Mouse (Mus musculus) ES-Bruce4 (cell line): Measurements from ENCODE around the gene Qrsl1. TPM values are rescaled to one million over a fixed set of nuclear protein-coding genes. Genes with fewer than 3 reads are reported as not detected.
"Not testable (repeated sequence)": the region's sequence is repeated elsewhere in the genome, so short reads cannot be mapped to it uniquely, and the experiment has no call there.

ENCODE experiments used
- H3K27ac ChIP-seq: 2 replicates; pipeline ENCODE4 v1.5.1; 2012; ENCODE audit warnings: low read length, inconsistent platforms; ENCODE audit not compliant: insufficient read depth
- H3K27me3 ChIP-seq: 2 replicates; pipeline ENCODE4 v1.6.1; 2012; ENCODE audit warnings: mild to moderate bottlenecking, low read length, inconsistent platforms; ENCODE audit not compliant: control insufficient read depth, poor library complexity, insufficient read depth, severe bottlenecking
- H3K36me3 ChIP-seq: 2 replicates; pipeline ENCODE4 v1.6.1; 2012; ENCODE audit warnings: inconsistent platforms, mild to moderate bottlenecking, low read length, moderate library complexity; ENCODE audit not compliant: control insufficient read depth, poor library complexity, insufficient read depth, severe bottlenecking
- H3K4me1 ChIP-seq: one replicate; pipeline ENCODE4 v1.8.1; 2011; ENCODE audit warnings: low read length; ENCODE audit not compliant: control insufficient read depth, insufficient read depth
- H3K4me3 ChIP-seq: 2 replicates; pipeline ENCODE4 v1.5.1; 2011; ENCODE audit warnings: low read depth, mild to moderate bottlenecking, low read length
- H3K9ac ChIP-seq: 2 replicates; pipeline ENCODE4 v1.6.1; 2012; ENCODE audit warnings: low read depth, mild to moderate bottlenecking, inconsistent platforms; ENCODE audit not compliant: poor library complexity, severe bottlenecking
- H3K9me3 ChIP-seq: replicated peaks from 2 replicates; pipeline ENCODE4 v1.6.1; 2012; ENCODE audit warnings: mild to moderate bottlenecking, low read length, inconsistent platforms; ENCODE audit not compliant: control insufficient read depth, poor library complexity, insufficient read depth, severe bottlenecking
- CTCF ChIP-seq: IDR thresholded peaks from one replicate; pipeline ENCODE4 v1.8.1; 2011; ENCODE audit warnings: low read depth, low read length
- EP300 ChIP-seq: IDR thresholded peaks from 2 replicates; pipeline ENCODE4 v1.6.1; 2011; ENCODE audit warnings: low read depth, low read length; ENCODE audit not compliant: insufficient read depth
- POLR2A ChIP-seq: IDR thresholded peaks from one replicate; pipeline ENCODE4 v1.8.1; 2011; ENCODE audit warnings: low read length; ENCODE audit not compliant: insufficient read depth
- polyA plus RNA-seq: library from polyadenylated mRNA; stranded (reverse); fragments of >200 nt; gene quantifications from 2 replicates; pipeline ENCODE4 v1.2.4, GENCODE M21; 2011; ENCODE audit warnings: low read depth; ENCODE audit not compliant: missing spikeins, insufficient read depth, insufficient read length

Qrsl1 gene
- 22.9 and 26.4 TPM in 2 replicates for polyA plus RNA-seq

GRCm38 (mm10) chr10:43901578-43902194 lies at the start of gene Qrsl1, which contains the start of gene Rtn4ip1:
Qrsl1 (minus strand) TSS chr10:43901745.
Rtn4ip1 (plus strand) TSS chr10:43901807.
- Histone ChIP-seq H3K4me1 (no peaks in the 10 kb centered on the region), H3K9ac (peak within 1 kb of the TSS; percentile 78), H3K36me3 (no peaks in the 10 kb centered on the region), H3K27me3 (no peaks in the 10 kb centered on the region), H3K27ac (peak within 1 kb of the TSS; percentile 92), H3K9me3 (no peaks in the 10 kb centered on the region), H3K4me3 (peak within 1 kb of the TSS; percentile 82)
- TF ChIP-seq EP300 (no peak), CTCF (no peak), POLR2A (no peak)

DNA sequence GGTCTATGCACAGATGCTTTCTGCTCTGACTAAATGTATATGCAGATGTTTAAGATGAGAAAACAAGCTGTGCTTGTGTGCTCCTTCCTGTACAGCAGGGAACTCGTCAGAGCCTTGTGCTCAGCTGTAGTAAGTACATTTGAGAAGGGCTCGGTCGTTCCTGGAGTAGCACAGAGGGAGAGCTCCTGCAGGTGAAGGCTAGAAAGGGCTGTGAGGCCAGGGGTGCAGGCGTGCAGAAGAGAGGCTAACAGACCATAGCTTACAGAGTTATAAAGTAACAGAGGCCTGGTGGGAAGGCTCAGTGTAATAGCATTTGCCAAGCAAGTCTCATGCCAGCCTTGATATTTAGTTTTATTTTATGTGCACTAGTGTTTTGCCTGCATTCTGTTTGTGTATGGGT lies 43.9 kb upstream of the Qrsl1 start:
- TF ChIP-seq EP300 (no peak), POLR2A (no peak), CTCF (no peak)
- no peak overlapping the region for H3K9ac ChIP-seq
- H3K9me3 ChIP-seq = no peaks in the 10 kb centered on the region
- H3K27ac ChIP-seq = no peak overlapping the region
- no peaks in the 10 kb centered on the region for H3K27me3 ChIP-seq
- H3K36me3 ChIP-seq = peaks cover 2% of the 10 kb centered on the region; the same call in 1 of the 2 replicates
- no peak overlapping the region for H3K4me3 ChIP-seq
- no peaks in the 10 kb centered on the region for H3K4me1 ChIP-seq

DNA sequence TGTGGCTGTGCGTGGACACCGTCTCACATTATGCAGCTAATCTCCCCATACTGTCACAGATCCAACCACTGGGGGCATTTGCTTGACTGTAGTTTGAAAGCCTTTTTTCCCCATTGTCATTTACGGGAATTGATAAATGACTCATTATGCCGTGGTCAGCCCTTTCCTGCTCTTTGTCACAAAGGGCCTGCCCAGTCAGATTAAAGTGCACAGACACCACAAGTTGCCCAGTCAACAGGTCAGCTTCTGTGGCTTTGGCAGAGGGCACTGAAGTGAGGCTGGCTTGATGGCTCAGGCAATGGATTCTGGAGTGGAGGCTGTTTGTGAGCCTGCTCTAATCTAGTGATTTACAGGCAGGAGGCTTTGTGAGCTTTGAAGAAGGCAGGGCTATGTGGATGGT lies 42.2 kb upstream of the Qrsl1 start:
- no peak overlapping the region for H3K9ac ChIP-seq
- peaks cover 6% of the 10 kb centered on the region for H3K4me1 ChIP-seq
- no peak overlapping the region for H3K27ac ChIP-seq
- H3K4me3 ChIP-seq = no peak overlapping the region
- peaks cover 2% of the 10 kb centered on the region; the same call in 1 of the 2 replicates for H3K36me3 ChIP-seq
- H3K9me3 ChIP-seq = no peaks in the 10 kb centered on the region
- TF ChIP-seq POLR2A (no peak), EP300 (no peak), CTCF (no peak)
- H3K27me3 ChIP-seq = no peaks in the 10 kb centered on the region

DNA sequence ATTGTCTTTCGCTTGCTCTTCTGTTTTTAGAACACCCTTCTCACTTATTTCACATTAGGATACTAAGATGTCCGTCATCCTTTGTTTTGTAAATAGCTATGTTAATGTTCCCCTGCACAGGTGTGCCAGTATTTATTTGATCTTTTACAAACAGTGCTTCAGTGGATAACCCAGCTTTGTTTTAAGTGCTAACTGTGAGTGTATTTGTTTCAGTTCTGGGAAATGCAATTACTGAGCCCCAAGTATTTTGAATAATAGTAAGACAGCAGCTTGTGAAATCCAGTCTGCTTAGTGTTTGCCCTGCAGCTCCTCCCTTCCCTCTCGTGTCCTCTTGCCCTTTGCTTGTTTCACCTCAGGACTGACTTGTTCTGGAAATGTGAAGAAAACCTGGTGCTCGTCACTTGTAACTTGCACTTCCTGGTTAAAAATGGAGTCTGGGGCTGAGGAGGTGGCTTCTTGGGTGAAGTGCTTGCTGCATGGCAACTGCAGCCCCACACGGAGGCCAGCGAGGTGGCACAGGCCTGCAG lies 37.7 kb upstream of the Qrsl1 start:
- Histone ChIP-seq H3K9me3 (no peaks in the 10 kb centered on the region), H3K4me3 (no peak overlapping the region), H3K36me3 (no peaks in the 10 kb centered on the region; the same call in 1 of the 2 replicates), H3K27ac (peak overlapping the region; percentile 65), H3K9ac (no peak overlapping the region), H3K27me3 (no peaks in the 10 kb centered on the region), H3K4me1 (peaks cover 8% of the 10 kb centered on the region)
- TF ChIP-seq CTCF (no peak), EP300 (peak; percentile 78; the same call in 1 of the 2 replicates)

DNA sequence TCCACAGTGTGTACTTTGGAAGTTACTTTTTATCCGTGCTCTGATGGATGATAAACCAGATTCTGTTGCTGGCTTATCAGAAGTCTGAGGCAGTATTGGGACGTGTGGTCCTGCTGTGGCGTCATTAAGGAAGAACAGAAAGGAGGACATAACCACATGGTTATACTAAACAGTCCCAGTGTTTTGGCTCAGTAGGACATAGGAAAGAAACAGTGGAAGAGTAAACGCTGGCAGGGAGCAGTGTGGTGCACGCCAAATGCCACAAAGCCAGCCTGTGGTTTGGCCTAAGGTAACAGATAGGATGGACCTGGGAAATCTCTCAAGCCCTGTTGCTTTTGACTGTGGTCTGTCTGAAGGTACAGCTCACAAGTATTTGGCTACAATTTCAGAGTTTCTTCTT lies 27.1 kb upstream of the Qrsl1 start:
- no peak for TF ChIP-seq POLR2A
- no peak for TF ChIP-seq CTCF
- no peak for TF ChIP-seq EP300
- no peak overlapping the region for H3K27ac ChIP-seq
- H3K9me3 ChIP-seq = no peaks in the 10 kb centered on the region
- H3K4me1 ChIP-seq = no peaks in the 10 kb centered on the region
- H3K9ac ChIP-seq = no peak overlapping the region
- no peak overlapping the region for H3K4me3 ChIP-seq
- no peaks in the 10 kb centered on the region for H3K27me3 ChIP-seq
- peaks cover 9% of the 10 kb centered on the region; the same call in 1 of the 2 replicates for H3K36me3 ChIP-seq

GRCm38 (mm10) chr10:43927736-43928135 lies 26.2 kb upstream of the Qrsl1 start:
- TF ChIP-seq POLR2A = no peak
- no peak for TF ChIP-seq EP300
- TF ChIP-seq CTCF = no peak
- H3K27ac ChIP-seq = no peak overlapping the region
- no peaks in the 10 kb centered on the region for H3K4me1 ChIP-seq
- H3K9me3 ChIP-seq = no peaks in the 10 kb centered on the region
- no peak overlapping the region for H3K9ac ChIP-seq
- H3K27me3 ChIP-seq = no peaks in the 10 kb centered on the region
- no peak overlapping the region for H3K4me3 ChIP-seq
- H3K36me3 ChIP-seq = peaks cover 12% of the 10 kb centered on the region; the same call in 1 of the 2 replicates

GRCm38 (mm10) chr10:43925776-43926175 lies 24.2 kb upstream of the Qrsl1 start:
- not testable (repeated sequence) for H3K27me3 ChIP-seq, H3K4me3 ChIP-seq, H3K9me3 ChIP-seq, H3K4me1 ChIP-seq, H3K9ac ChIP-seq, H3K27ac ChIP-seq
- peaks cover 20% of the 10 kb centered on the region for H3K36me3 ChIP-seq
